Mouse (Mus musculus) embryo, embryonic 9.5 days (tissue): ENCODE results near the gene Ralb.
A peak's percentile ranks its signal among the peaks of the same experiment; 100 is the strongest.

Experiments used
- DNase-seq: peaks from one replicate; pipeline ENCODE4 v3.0.0-alpha.2; 2017; ENCODE audit errors: extremely low spot score

Gene Ralb

GRCm38 (mm10) chr1:119494024-119494711 lies 10.4 kb downstream of the Ralb start:
- DNase-seq = no peak

GRCm38 (mm10) chr1:119492505-119492904 lies 12.1 kb downstream of the Ralb start:
- DNase-seq = no peak

GRCm38 (mm10) chr1:119492097-119492496 lies 12.5 kb downstream of the Ralb start:
- DNase-seq = no peak

- no peak for DNase-seq
Measured at GRCm38 (mm10) chr1:119490765-119491164, 13.8 kb downstream of the Ralb start.

- no peak for DNase-seq
Measured at GRCm38 (mm10) chr1:119487917-119488590, 16.5 kb downstream of the Ralb start.

- no peak for DNase-seq
Measured at GRCm38 (mm10) chr1:119485825-119486224, 18.8 kb downstream of the Ralb start.

- DNase-seq = peak; percentile 32
Measured at GRCm38 (mm10) chr1:119484457-119484856, 20.1 kb downstream of the Ralb start.

GRCm38 (mm10) chr1:119482891-119483290 lies 21.7 kb downstream of the Ralb start:
- DNase-seq = no peak

- DNase-seq = no peak
Measured at GRCm38 (mm10) chr1:119481205-119481932, 23.2 kb downstream of the Ralb start.

GRCm38 (mm10) chr1:119480678-119481077 lies 23.9 kb downstream of the Ralb start:
- DNase-seq = no peak

- no peak for DNase-seq
Measured at GRCm38 (mm10) chr1:119479641-119480040, 25.0 kb downstream of the Ralb start.

GRCm38 (mm10) chr1:119476905-119477353 lies 27.7 kb downstream of the Ralb start:
- no peak for DNase-seq

GRCm38 (mm10) chr1:119474671-119475070 lies 29.9 kb downstream of the Ralb start:
- no peak for DNase-seq

GRCm38 (mm10) chr1:119472648-119473047 lies 31.9 kb downstream of the Ralb start:
- no peak for DNase-seq

- no peak for DNase-seq
Measured at GRCm38 (mm10) chr1:119471793-119472396, 32.7 kb downstream of the Ralb start.

GRCm38 (mm10) chr1:119463386-119463785 lies 41.2 kb downstream of the Ralb start:
- DNase-seq = peak; percentile 53

GRCm38 (mm10) chr1:119460062-119460461 lies 44.5 kb downstream of the Ralb start:
- DNase-seq = no peak

- peak; percentile 63 for DNase-seq
Measured at GRCm38 (mm10) chr1:119457993-119458605, 46.5 kb downstream of the Ralb start.

GRCm38 (mm10) chr1:119457528-119457855 lies 47.1 kb downstream of the Ralb start:
- DNase-seq = no peak

GRCm38 (mm10) chr1:119456671-119457527 lies 47.7 kb downstream of the Ralb start:
- no peak for DNase-seq

GRCm38 (mm10) chr1:119453731-119454130 lies 50.9 kb downstream of the Ralb start:
- DNase-seq = no peak
